ENCODE assay signal across 20 mouse cellular contexts in genomic region chr6:64450770-64451169, GRCm38 (mm10).
"Had no signal": no experiment of that assay in that cellular context is flagged by ENCODE, and none has a peak within 500 bp of the region (broad histone marks: within the 10 kb centered on the region; RNA-seq: fewer than 3 reads in every experiment).

No protein-coding gene starts in this region.

- H3K9me3 ChIP-seq: lung, embryonic 15.5 days; midbrain, embryonic 10.5 days; midbrain, embryonic 12.5 days; neural tube, embryonic 13.5 days; neural tube, embryonic 15.5 days had no signal

- H3K4me1 ChIP-seq: lung, embryonic 15.5 days; midbrain, embryonic 10.5 days; midbrain, embryonic 12.5 days; neural tube, embryonic 15.5 days had no signal

- H3K27me3 ChIP-seq: lung, embryonic 15.5 days; midbrain, embryonic 12.5 days; neural tube, embryonic 13.5 days; neural tube, embryonic 15.5 days had no signal

- H3K27ac ChIP-seq: liver, embryonic 14.5 days; lung, embryonic 15.5 days; midbrain, embryonic 10.5 days; midbrain, embryonic 12.5 days; neural tube, embryonic 13.5 days; neural tube, embryonic 15.5 days had no signal

- H3K4me3 ChIP-seq: lung, embryonic 15.5 days; midbrain, embryonic 10.5 days; midbrain, embryonic 12.5 days; myocyte; neural tube, embryonic 13.5 days; neural tube, embryonic 15.5 days had no signal

- H3K9ac ChIP-seq: liver, embryonic 14.5 days; lung, embryonic 15.5 days; midbrain, embryonic 12.5 days; neural tube, embryonic 13.5 days; neural tube, embryonic 15.5 days had no signal

- DNase-seq: lung, adult 18-20 months; lung, postnatal 14 days; lung, postnatal 36 days; midbrain, embryonic 14.5 days; retina, postnatal 1 day; right cerebral cortex, adult 18-20 months; right cerebral cortex, postnatal 25 days; right cerebral cortex, postnatal 4 days; spleen, adult 18-20 months; thymus, adult 18-20 months; thymus, postnatal 14 days; thymus, postnatal 36 days had no signal

- H3K4me2 ChIP-seq: lung, embryonic 15.5 days; midbrain, embryonic 12.5 days; neural tube, embryonic 13.5 days; neural tube, embryonic 15.5 days had no signal

- H3K36me3 ChIP-seq: lung, embryonic 15.5 days; midbrain, embryonic 10.5 days; midbrain, embryonic 12.5 days; neural tube, embryonic 13.5 days; neural tube, embryonic 15.5 days had no signal

- ATAC-seq: midbrain, embryonic 16.5 days had no signal
